Mouse (Mus musculus) ovary, postnatal 14 days (tissue): ENCODE results near the gene Olfr1302.

ENCODE experiments used
- DNase-seq: peaks from one replicate; pipeline ENCODE4 v3.0.0; 2022; ENCODE audit warnings: low spot score

Gene Olfr1302

GRCm38 (mm10) chr2:111777129-111777528 is at the start of gene Olfr1302:
Olfr1302 (plus strand) TSS chr2:111777429.
- DNase-seq, result no peak

- DNase-seq, result no peak
Measured at GRCm38 (mm10) chr2:111750706-111751105, 26.5 kb upstream of the Olfr1302 start, which contains the start of gene Olfr1301. Olfr1301 (plus strand) TSS chr2:111751006.

GRCm38 (mm10) chr2:111812936-111813335 is 35.7 kb downstream of the Olfr1302 start:
- DNase-seq, result no peak

GRCm38 (mm10) chr2:111820240-111820639 is 43.0 kb downstream of the Olfr1302 start, which contains the start of gene Olfr1303:
Olfr1303 (minus strand) TSS chr2:111820340.
- DNase-seq, result no peak
